Mouse (Mus musculus): ENCODE measurements around the gene 1700093K21Rik. TPM values are rescaled to one million over a fixed set of nuclear protein-coding genes. Genes with fewer than 3 reads are reported as not detected.

1700093K21Rik gene
- polyA plus RNA-seq, 1 experiment from 2014 or later, result not detected

Small RNA genes within 50 kb of the gene (microRNA-seq; reads per million reads assigned to microRNA genes)
- gene Gm47279, result not detected

Other genes starting within 250 kb of the 1700093K21Rik start
- gene Usp34, start 214.3 kb downstream of the 1700093K21Rik start, polyA plus RNA-seq (2014; fragmentation: Nextera tagmentation; extraction: Ambion mirVana), result 46.5 and 48.9 TPM in 2 replicates
- 96.4 and 106 TPM in 2 replicates for gene Ahsa2, start 23.1 kb downstream of the 1700093K21Rik start, polyA plus RNA-seq (2014; fragmentation: Nextera tagmentation; extraction: Ambion mirVana)
- gene 0610010F05Rik, start 112.5 kb upstream of the 1700093K21Rik start, polyA plus RNA-seq (2014; fragmentation: Nextera tagmentation; extraction: Ambion mirVana), result 147 and 161 TPM in 2 replicates
- 11.7 and 13.0 TPM in 2 replicates for gene Pus10, start 144.5 kb upstream of the 1700093K21Rik start, polyA plus RNA-seq (2014; fragmentation: Nextera tagmentation; extraction: Ambion mirVana)
- gene Pex13, start 144.8 kb upstream of the 1700093K21Rik start, polyA plus RNA-seq (2014; fragmentation: Nextera tagmentation; extraction: Ambion mirVana), result 38.6 and 43.1 TPM in 2 replicates
- gene Rel, start 249.8 kb upstream of the 1700093K21Rik start, polyA plus RNA-seq (2014; fragmentation: Nextera tagmentation; extraction: Ambion mirVana), result 0.63 and 0.64 TPM in 2 replicates